Mouse (Mus musculus) lung, postnatal 0 days (tissue): ENCODE data around the gene Sorl1. TPM values are rescaled to one million over a fixed set of nuclear protein-coding genes. Genes with fewer than 3 reads are reported as not detected.

Experiments
- ATAC-seq: fragments of 200-750 bp; cut with Nextera tagmentation; 2 replicates; pipeline ENCODE4 v1.8.0; 2017; ENCODE audit warnings: moderate library complexity
- DNase-seq: peaks from one replicate; pipeline ENCODE4 v3.0.0-alpha.2; 2016; ENCODE audit warnings: low spot score
- H3K27ac ChIP-seq: fragments of 300-500 bp; sonication (generic); 2 replicates; pipeline ENCODE4 v1.5.1; 2014; ENCODE audit warnings: antibody characterized with exemption, mild to moderate bottlenecking, low read length, mixed read lengths
- H3K27me3 ChIP-seq: fragments of 300-500 bp; sonication (generic); replicated peaks from 2 replicates; pipeline ENCODE4 v1.6.1; 2014; ENCODE audit warnings: low read length, mixed read lengths; ENCODE audit not compliant: insufficient read depth
- H3K36me3 ChIP-seq: fragments of 300-500 bp; sonication (generic); 2 replicates; pipeline ENCODE4 v1.6.1; 2014; ENCODE audit warnings: low read length, mixed read lengths; ENCODE audit not compliant: insufficient read depth
- H3K4me1 ChIP-seq: fragments of 300-500 bp; sonication (generic); 2 replicates; pipeline ENCODE4 v1.6.1; 2014; ENCODE audit warnings: antibody characterized with exemption, low read depth, low read length, mixed read lengths; ENCODE audit not compliant: insufficient read depth
- H3K4me2 ChIP-seq: fragments of 300-500 bp; sonication (generic); replicated peaks from 2 replicates; pipeline ENCODE4 v1.6.1; 2014; ENCODE audit warnings: low read depth, mild to moderate bottlenecking, low read length, moderate library complexity, mixed read lengths
- H3K4me3 ChIP-seq: fragments of 300-500 bp; sonication (generic); 2 replicates; pipeline ENCODE4 v1.5.1; 2014; ENCODE audit warnings: low read depth, low read length
- H3K9ac ChIP-seq: fragments of 300-500 bp; sonication (generic); replicated peaks from 2 replicates; pipeline ENCODE4 v1.6.1; 2014; ENCODE audit warnings: low read depth, mild to moderate bottlenecking
- H3K9me3 ChIP-seq: fragments of 300-500 bp; sonication (generic); 2 replicates; pipeline ENCODE4 v1.6.1; 2016; ENCODE audit warnings: low read length, mixed read lengths
- CTCF ChIP-seq: IDR thresholded peaks from 2 replicates; pipeline ENCODE4 v1.5.1; 2016; ENCODE audit warnings: antibody characterized with exemption, mild to moderate bottlenecking
- EP300 ChIP-seq: IDR thresholded peaks from 2 replicates; pipeline ENCODE4 v1.6.1; 2016; ENCODE audit warnings: antibody characterized with exemption, mild to moderate bottlenecking, control low read depth
- WGBS: fragments of 180-500 bp; shearing (Covaris S2); extraction: QIAGEN DNeasy Blood & Tissue Kit; methylation state at CpG from one replicate; pipeline ENCODE4 v1.1.7; 2014; 5-methylcytosine and 5-hydroxymethylcytosine counted together
- polyA plus RNA-seq: library from polyadenylated mRNA; unstranded; fragments of >200 nt; fragmentation: Nextera tagmentation; extraction: Ambion mirVana; gene quantifications from 2 replicates; pipeline ENCODE4 v1.2.1, GENCODE M21; 2015

The Sorl1 gene
- polyA plus RNA-seq, 1 experiment from 2014 or later = 18.4 TPM

DNA sequence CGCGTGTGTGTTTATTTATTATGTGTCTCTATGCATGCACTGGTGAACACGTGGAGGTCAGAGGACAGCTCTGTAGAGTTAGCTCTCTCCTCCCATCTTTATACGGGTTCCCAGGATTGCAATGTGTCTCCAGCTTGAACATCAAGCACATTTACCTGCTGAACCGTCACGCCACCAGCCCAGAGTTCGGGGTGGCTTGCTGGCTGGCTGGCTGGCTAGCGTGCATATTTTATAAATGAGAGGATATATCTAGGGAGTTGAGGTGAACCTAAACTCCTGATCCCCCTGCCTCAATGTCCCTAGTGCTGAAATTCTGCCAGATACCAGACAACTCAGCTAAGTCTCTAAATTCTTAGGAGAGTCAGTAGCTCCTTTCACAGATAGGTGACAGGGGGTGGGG, 79.4 kb downstream of the Sorl1 start:
- no peak overlapping the region for H3K9ac ChIP-seq
- no peak for ATAC-seq
- H3K36me3 ChIP-seq = peaks cover 11% of the 10 kb centered on the region; the same call in 1 of the 2 replicates
- H3K4me3 ChIP-seq = no peak overlapping the region
- H3K27me3 ChIP-seq = no peaks in the 10 kb centered on the region
- H3K9me3 ChIP-seq = no peaks in the 10 kb centered on the region
- WGBS = 88% methylated on average over 8 of the region's 8 CpGs
- TF ChIP-seq CTCF (no peak), EP300 (no peak)
- no peak overlapping the region for H3K4me2 ChIP-seq
- H3K4me1 ChIP-seq = peaks cover 4% of the 10 kb centered on the region; the same call in 1 of the 2 replicates
- no peak overlapping the region for H3K27ac ChIP-seq
- no peak for DNase-seq

DNA sequence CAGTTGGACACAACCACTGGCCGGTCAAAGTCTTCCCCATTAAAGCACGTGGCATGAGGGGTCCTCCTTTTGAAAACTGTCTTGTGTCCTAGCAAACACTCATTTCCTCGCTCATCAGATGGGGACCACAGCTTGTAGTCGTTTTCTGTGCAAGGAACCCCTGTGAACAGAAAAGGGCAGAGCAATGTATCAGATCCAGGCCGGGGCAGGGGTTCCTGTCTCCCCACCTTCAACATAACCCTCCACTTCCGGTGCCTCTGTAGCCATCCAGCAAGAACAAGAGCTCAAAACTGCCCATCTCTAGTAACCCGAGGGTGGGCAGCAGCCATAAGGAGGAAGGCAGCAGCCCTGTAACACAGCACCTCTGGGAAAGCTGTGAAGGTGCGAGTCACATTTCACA, 80.2 kb downstream of the Sorl1 start:
- Histone ChIP-seq H3K4me1 (peaks cover 5% of the 10 kb centered on the region; the same call in 1 of the 2 replicates), H3K9me3 (no peaks in the 10 kb centered on the region), H3K4me3 (no peak overlapping the region), H3K36me3 (peaks cover 11% of the 10 kb centered on the region; the same call in 1 of the 2 replicates), H3K4me2 (no peak overlapping the region), H3K27ac (no peak overlapping the region), H3K27me3 (no peaks in the 10 kb centered on the region), H3K9ac (no peak overlapping the region)
- ATAC-seq (no peak), DNase-seq (no peak)
- WGBS = 84% methylated on average over 8 of the region's 8 CpGs
- TF ChIP-seq EP300 (no peak), CTCF (no peak)

DNA sequence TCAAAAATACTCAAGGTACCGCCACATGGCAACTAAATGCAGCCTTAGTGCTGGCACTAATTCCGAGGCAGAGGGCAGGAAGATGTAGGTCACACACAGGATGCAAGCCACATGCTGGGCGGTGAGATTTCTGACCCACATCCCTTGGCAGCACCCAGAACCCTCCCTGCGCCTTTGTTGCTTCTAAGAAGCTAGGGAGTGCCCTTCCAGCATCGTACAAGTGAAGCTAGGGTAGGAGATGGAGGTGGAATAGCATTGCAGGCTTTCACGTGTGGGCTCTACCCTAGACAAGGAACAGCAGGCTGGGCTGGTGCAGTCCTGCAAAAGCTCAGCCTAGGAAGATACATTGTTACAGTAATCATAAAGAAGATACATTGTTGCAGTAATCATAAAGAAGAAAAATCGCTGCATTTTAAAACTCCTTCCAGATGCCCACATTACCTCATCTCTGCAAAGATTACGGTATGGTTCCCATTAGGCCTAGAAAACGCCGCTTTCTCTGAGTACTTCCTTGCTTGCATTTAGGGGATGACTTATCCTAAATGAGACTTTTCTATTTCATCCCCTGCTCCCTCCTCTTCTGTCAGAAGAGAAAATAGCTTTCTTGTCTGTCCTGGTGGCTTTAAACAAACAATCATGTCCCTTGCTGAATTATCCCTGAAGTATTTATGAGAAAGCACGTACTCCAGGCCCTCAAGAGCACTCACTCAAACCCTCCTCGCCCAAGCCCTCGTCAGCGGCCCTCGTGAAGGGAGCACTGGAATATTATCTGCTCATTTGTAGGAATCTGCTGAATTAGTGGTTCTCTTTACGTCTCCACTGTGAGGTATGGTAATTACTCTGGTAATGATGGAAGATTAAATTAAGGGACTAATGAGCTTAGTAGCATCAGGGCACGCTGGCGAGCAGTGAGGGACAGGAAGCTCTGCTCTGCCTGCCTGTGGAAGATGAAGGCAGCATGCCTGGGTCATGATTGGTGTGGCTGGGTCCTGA, 84.8 kb downstream of the Sorl1 start:
- Histone ChIP-seq H3K4me3 (no peak overlapping the region), H3K4me1 (peaks cover 5% of the 10 kb centered on the region; the same call in 1 of the 2 replicates), H3K9me3 (no peaks in the 10 kb centered on the region), H3K4me2 (no peak overlapping the region), H3K9ac (no peak overlapping the region), H3K27ac (no peak overlapping the region), H3K27me3 (no peaks in the 10 kb centered on the region), H3K36me3 (peaks cover 11% of the 10 kb centered on the region; the same call in 1 of the 2 replicates)
- TF ChIP-seq CTCF (no peak), EP300 (peak; percentile 74)
- 59% methylated on average over 18 of the region's 18 CpGs for WGBS
- DNase-seq = peak; percentile 32
- ATAC-seq = peak; percentile 65

- H3K36me3 ChIP-seq = no peaks in the 10 kb centered on the region
- WGBS = 83% methylated on average over 11 of the region's 11 CpGs
- no peak overlapping the region for H3K9ac ChIP-seq
- H3K4me1 ChIP-seq = peaks cover 5% of the 10 kb centered on the region; the same call in 1 of the 2 replicates
- no peak overlapping the region for H3K4me2 ChIP-seq
- H3K27me3 ChIP-seq = no peaks in the 10 kb centered on the region
- H3K27ac ChIP-seq = no peak overlapping the region
- H3K4me3 ChIP-seq = no peak overlapping the region
- no peaks in the 10 kb centered on the region for H3K9me3 ChIP-seq
- TF ChIP-seq CTCF (no peak), EP300 (no peak)
- no peak for ATAC-seq
- DNase-seq = no peak
Measured at GRCm38 (mm10) chr9:42036885-42037284, 87.2 kb downstream of the Sorl1 start.

DNA sequence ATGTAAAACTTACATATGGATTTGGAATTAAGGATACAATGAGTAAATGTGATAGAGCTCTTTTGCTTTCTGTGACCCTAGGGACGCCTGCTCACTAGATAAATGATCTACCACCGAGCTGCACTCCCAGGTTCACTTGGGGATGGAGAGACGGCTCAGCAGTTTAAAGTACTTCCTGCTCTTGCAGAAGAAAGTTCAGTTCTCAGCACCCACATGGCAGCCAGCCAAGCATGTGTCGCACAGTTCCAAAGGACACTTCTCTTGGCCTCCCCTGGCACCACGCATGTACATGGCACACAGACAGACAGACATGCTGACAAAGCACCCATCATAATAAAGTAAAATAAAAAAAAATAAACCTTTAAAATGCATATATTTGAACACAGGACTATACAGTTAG, 88.1 kb downstream of the Sorl1 start:
- peak; percentile 54 for DNase-seq
- WGBS = 18% methylated on average over 5 of the region's 5 CpGs
- ATAC-seq = peak; percentile 48
- Histone ChIP-seq H3K4me2 (no peak overlapping the region), H3K36me3 (peaks cover 4% of the 10 kb centered on the region; the same call in 1 of the 2 replicates), H3K27me3 (no peaks in the 10 kb centered on the region), H3K9ac (no peak overlapping the region), H3K4me1 (peaks cover 5% of the 10 kb centered on the region; the same call in 1 of the 2 replicates), H3K4me3 (no peak overlapping the region), H3K27ac (no peak overlapping the region), H3K9me3 (no peaks in the 10 kb centered on the region)
- TF ChIP-seq EP300 (no peak), CTCF (no peak)

GRCm38 (mm10) chr9:42035213-42035765, 88.8 kb downstream of the Sorl1 start:
- no peak for TF ChIP-seq CTCF
- no peak for TF ChIP-seq EP300
- H3K9me3 ChIP-seq = no peaks in the 10 kb centered on the region
- no peak overlapping the region for H3K4me2 ChIP-seq
- DNase-seq (no peak), ATAC-seq (no peak)
- H3K36me3 ChIP-seq = peaks cover 8% of the 10 kb centered on the region; the same call in 1 of the 2 replicates
- H3K9ac ChIP-seq = no peak overlapping the region
- H3K4me3 ChIP-seq = no peak overlapping the region
- WGBS = 58% methylated on average over 12 of the region's 12 CpGs
- H3K4me1 ChIP-seq = peaks cover 5% of the 10 kb centered on the region; the same call in 1 of the 2 replicates
- H3K27ac ChIP-seq = no peak overlapping the region
- no peaks in the 10 kb centered on the region for H3K27me3 ChIP-seq
